ENCODE assay signal across 13 mouse cellular contexts in the genomic region with DNA sequence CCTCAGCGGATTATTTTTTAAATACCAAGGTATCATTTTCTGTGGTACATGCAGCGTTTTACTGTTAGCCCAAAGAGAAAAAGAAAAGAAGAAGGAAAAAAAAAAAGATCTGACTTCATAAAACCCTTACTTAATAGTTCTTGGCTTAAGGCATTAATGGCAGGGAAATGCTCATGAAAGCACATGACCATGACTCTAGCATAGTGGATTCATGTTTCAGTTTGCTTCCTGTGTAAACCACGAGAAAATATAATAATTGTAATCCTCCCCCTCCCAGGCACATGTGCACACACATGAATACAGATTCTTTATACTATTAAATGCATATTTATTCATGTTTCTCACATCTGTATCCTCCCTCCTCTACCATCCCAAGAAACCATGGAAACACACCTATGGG.
"Had no signal": no experiment of that assay in that cellular context is flagged by ENCODE, and none has a peak within 500 bp of the region (broad histone marks: within the 10 kb centered on the region; RNA-seq: fewer than 3 reads in every experiment).

No protein-coding gene starts in this region.

- DNase-seq: layer of hippocampus, adult 9-11 months; left cerebral cortex, postnatal 4 days; lung, adult 2 months; lung, postnatal 36 days; right cerebral cortex, postnatal 4 days; spleen, adult 18-20 months; thymus, adult 18-20 months; thymus, postnatal 14 days had no signal

- H3K9me3 ChIP-seq: liver, embryonic 15.5 days; midbrain, embryonic 13.5 days; neural tube, embryonic 13.5 days had no signal

- H3K27ac ChIP-seq: liver, embryonic 15.5 days; midbrain, embryonic 13.5 days had no signal

- H3K36me3 ChIP-seq: liver, embryonic 15.5 days; midbrain, embryonic 13.5 days; neural tube, embryonic 13.5 days had no signal

- H3K9ac ChIP-seq: liver, embryonic 15.5 days; midbrain, embryonic 13.5 days; neural tube, embryonic 13.5 days had no signal

- ATAC-seq: lung, postnatal 0 days had no signal

- H3K4me1 ChIP-seq: liver, embryonic 15.5 days had no signal

- H3K4me2 ChIP-seq: liver, embryonic 11.5 days; liver, embryonic 15.5 days; midbrain, embryonic 13.5 days; neural tube, embryonic 13.5 days had no signal

- H3K4me3 ChIP-seq: liver, embryonic 15.5 days; midbrain, embryonic 13.5 days; neural tube, embryonic 13.5 days had no signal

- H3K27me3 ChIP-seq: liver, embryonic 15.5 days; midbrain, embryonic 13.5 days; neural tube, embryonic 13.5 days had no signal
